Mouse (Mus musculus): ENCODE measurements around the gene Ank3. TPM values are rescaled to one million over a fixed set of nuclear protein-coding genes. Genes with fewer than 3 reads are reported as not detected.

The Ank3 gene
- polyA plus RNA-seq, 1 experiment from 2014 or later: 47.6 TPM

DNA sequence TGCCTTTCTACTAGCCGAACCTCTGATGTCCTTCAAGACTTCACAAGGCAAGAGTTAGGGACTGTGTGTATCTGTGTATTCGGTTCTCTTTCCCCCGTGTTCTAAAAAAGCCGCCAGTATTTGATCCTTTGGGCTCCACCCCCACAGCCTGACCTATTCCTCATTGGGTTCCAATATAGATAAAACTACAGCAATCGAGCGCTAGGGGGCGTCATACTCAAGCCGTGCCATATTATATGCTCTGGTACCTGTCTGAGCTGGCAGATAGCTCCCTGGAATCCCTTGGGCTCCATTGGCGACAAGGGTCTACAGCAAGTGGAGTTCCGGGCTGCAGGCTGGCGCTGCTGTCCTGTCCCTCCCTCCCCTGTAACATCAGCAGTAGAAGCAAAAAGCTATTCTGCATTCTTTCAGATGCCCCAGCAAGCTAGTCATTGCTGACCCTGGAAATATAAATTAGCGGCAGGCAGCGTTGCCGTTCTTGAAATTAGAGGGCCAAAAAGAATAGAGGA, 209.1 kb downstream of the Ank3 start:
- H3K4me3 ChIP-seq (ENCODE audit: low read length): no peak overlapping the region
- H3K27me3 ChIP-seq (ENCODE audit: insufficient read depth, low read length): no peaks in the 10 kb centered on the region
- H3K36me3 ChIP-seq (ENCODE audit: insufficient read depth, low read length): peaks cover 5% of the 10 kb centered on the region; the same call in 1 of the 2 replicates
- 73% methylated on average over 14 of the region's 14 CpGs for WGBS
- ATAC-seq (ENCODE audit: low FRiP score, low TSS enrichment): no peak
- H3K4me1 ChIP-seq (ENCODE audit: insufficient read depth, low read length): peaks cover 16% of the 10 kb centered on the region
- no peak overlapping the region for H3K4me2 ChIP-seq (replicated peaks; ENCODE audit: low read depth, low read length)
- H3K9ac ChIP-seq (replicated peaks; ENCODE audit: low read length): no peak overlapping the region
- no peaks in the 10 kb centered on the region for H3K9me3 ChIP-seq (ENCODE audit: low read length)
- no peak overlapping the region for H3K27ac ChIP-seq (ENCODE audit: low read length)

DNA sequence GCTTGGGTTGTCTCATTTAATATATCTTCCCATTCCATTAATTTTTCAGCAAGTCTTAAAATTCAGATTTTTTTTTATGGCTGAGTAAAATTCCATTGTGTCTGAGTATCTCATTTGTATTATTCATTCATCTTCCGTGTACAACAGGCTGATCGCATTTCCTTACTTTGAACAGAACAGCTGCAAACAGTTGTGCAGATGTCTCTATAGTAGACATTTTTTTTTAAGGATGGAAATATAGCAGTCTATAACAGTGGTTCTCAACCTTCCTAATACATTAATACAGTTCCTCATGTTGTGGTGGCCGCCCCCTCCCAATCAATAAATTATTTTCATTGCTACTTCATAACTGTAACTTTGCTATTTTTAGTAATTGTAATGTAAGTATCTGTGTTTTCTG, 212.7 kb downstream of the Ank3 start:
- H3K27ac ChIP-seq (ENCODE audit: low read length): peak overlapping the region; percentile 82; the same call in 1 of the 2 replicates
- WGBS: 48% methylated on average over 3 of the region's 3 CpGs

DNA sequence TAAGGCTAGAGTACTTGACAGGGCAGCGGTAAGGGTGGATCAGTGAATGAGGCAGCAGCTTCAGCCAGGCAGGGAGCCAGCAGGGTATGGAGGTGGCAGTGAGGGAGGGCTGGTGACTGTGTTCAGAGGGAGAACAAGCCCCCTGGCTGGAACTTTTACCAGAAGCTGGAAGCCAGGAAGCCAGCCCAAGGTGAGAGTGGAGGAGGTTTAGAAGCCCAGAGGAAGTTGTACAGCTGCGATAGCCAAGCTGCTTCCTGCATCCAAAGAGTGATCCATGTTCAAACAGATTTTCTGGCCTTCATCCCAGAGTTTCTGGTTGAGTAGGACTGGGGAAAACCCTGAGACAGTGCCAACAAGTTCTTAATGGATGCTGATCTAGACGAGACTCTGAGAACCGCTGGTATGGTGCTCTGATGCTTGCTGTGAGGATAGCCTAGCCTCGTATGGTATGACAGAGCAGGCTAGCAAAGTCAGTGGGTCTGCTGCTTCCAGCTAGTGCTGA, 213.3 kb downstream of the Ank3 start:
- H3K4me2 ChIP-seq (replicated peaks; ENCODE audit: low read depth, low read length): no peak overlapping the region
- no peaks in the 10 kb centered on the region for H3K9me3 ChIP-seq (ENCODE audit: low read length)
- H3K36me3 ChIP-seq (ENCODE audit: insufficient read depth, low read length): peaks cover 5% of the 10 kb centered on the region; the same call in 1 of the 2 replicates
- H3K27me3 ChIP-seq (ENCODE audit: insufficient read depth, low read length): no peaks in the 10 kb centered on the region
- H3K27ac ChIP-seq (ENCODE audit: low read length): peak overlapping the region; percentile 82
- WGBS: 42% methylated on average over 5 of the region's 5 CpGs
- ATAC-seq (ENCODE audit: low FRiP score, low TSS enrichment): peak; percentile 81
- peaks cover 12% of the 10 kb centered on the region for H3K4me1 ChIP-seq (ENCODE audit: insufficient read depth, low read length)
- H3K9ac ChIP-seq (replicated peaks; ENCODE audit: low read length): no peak overlapping the region
- H3K4me3 ChIP-seq (ENCODE audit: low read length): no peak overlapping the region

More for the DNA sequence above, 212.7 kb downstream of the Ank3 start:
- Histone ChIP-seq H3K4me3 (ENCODE audit: low read length) (no peak overlapping the region), H3K4me1 (ENCODE audit: insufficient read depth, low read length) (peaks cover 12% of the 10 kb centered on the region), H3K9me3 (ENCODE audit: low read length) (no peaks in the 10 kb centered on the region), H3K9ac (replicated peaks; ENCODE audit: low read length) (no peak overlapping the region), H3K36me3 (ENCODE audit: insufficient read depth, low read length) (peaks cover 5% of the 10 kb centered on the region; the same call in 1 of the 2 replicates), H3K27me3 (ENCODE audit: insufficient read depth, low read length) (no peaks in the 10 kb centered on the region), H3K4me2 (replicated peaks; ENCODE audit: low read depth, low read length) (no peak overlapping the region)
- peak; percentile 74; the same call in 1 of the 2 replicates for ATAC-seq (ENCODE audit: low FRiP score, low TSS enrichment)

DNA sequence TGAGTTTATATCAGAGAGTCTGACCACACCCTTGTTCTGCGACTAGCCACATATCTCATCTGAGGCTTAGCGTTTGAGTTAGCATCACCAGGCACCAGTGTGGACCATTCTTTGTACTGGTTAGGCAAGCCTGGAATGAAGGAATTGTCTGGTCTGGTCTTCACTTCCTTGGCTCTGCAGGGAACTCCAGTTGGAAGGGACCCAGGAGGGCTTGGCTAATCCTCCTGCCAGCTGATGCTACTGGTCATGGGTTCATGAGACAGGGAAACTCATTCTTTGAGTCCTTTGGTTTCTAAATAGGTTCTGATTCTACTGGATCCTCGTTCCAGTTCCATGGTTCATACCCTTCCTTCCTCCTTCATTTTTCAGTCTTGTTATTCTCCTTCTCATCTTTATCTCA, 218.4 kb downstream of the Ank3 start:
- H3K4me3 ChIP-seq (ENCODE audit: low read length): no peak overlapping the region
- 80% methylated on average over 3 of the region's 3 CpGs for WGBS
- peaks cover 8% of the 10 kb centered on the region; the same call in 1 of the 2 replicates for H3K4me1 ChIP-seq (ENCODE audit: insufficient read depth, low read length)
- H3K27me3 ChIP-seq (ENCODE audit: insufficient read depth, low read length): no peaks in the 10 kb centered on the region
- no peak for ATAC-seq (ENCODE audit: low FRiP score, low TSS enrichment)
- no peaks in the 10 kb centered on the region for H3K36me3 ChIP-seq (ENCODE audit: insufficient read depth, low read length)
- H3K27ac ChIP-seq (ENCODE audit: low read length): no peak overlapping the region
- H3K9me3 ChIP-seq (ENCODE audit: low read length): no peaks in the 10 kb centered on the region
- H3K4me2 ChIP-seq (replicated peaks; ENCODE audit: low read depth, low read length): no peak overlapping the region
- H3K9ac ChIP-seq (replicated peaks; ENCODE audit: low read length): no peak overlapping the region

- Histone ChIP-seq H3K4me2 (replicated peaks; ENCODE audit: low read depth, low read length) (no peak overlapping the region), H3K27me3 (ENCODE audit: insufficient read depth, low read length) (no peaks in the 10 kb centered on the region), H3K4me3 (ENCODE audit: low read length) (no peak overlapping the region), H3K4me1 (ENCODE audit: insufficient read depth, low read length) (peaks cover 5% of the 10 kb centered on the region; the same call in 1 of the 2 replicates), H3K27ac (ENCODE audit: low read length) (no peak overlapping the region), H3K36me3 (ENCODE audit: insufficient read depth, low read length) (no peaks in the 10 kb centered on the region), H3K9me3 (ENCODE audit: low read length) (no peaks in the 10 kb centered on the region), H3K9ac (replicated peaks; ENCODE audit: low read length) (no peak overlapping the region)
- WGBS: 79% methylated on average over 16 of the region's 16 CpGs
- peak; percentile 69 for ATAC-seq (ENCODE audit: low FRiP score, low TSS enrichment)
Observed at GRCm38 (mm10) chr10:69617537-69618112, 219.1 kb downstream of the Ank3 start.

GRCm38 (mm10) chr10:69620692-69621382, 222.3 kb downstream of the Ank3 start:
- Histone ChIP-seq H3K27me3 (ENCODE audit: insufficient read depth, low read length) (no peaks in the 10 kb centered on the region), H3K9me3 (ENCODE audit: low read length) (no peaks in the 10 kb centered on the region), H3K4me2 (replicated peaks; ENCODE audit: low read depth, low read length) (no peak overlapping the region), H3K4me1 (ENCODE audit: insufficient read depth, low read length) (peaks cover 5% of the 10 kb centered on the region; the same call in 1 of the 2 replicates), H3K36me3 (ENCODE audit: insufficient read depth, low read length) (no peaks in the 10 kb centered on the region), H3K4me3 (ENCODE audit: low read length) (no peak overlapping the region), H3K27ac (ENCODE audit: low read length) (no peak overlapping the region), H3K9ac (replicated peaks; ENCODE audit: low read length) (no peak overlapping the region)
- whole genome bisulfite sequencing: 79% methylated on average over 7 of the region's 7 CpGs
- ATAC-seq (ENCODE audit: low FRiP score, low TSS enrichment): no peak

DNA sequence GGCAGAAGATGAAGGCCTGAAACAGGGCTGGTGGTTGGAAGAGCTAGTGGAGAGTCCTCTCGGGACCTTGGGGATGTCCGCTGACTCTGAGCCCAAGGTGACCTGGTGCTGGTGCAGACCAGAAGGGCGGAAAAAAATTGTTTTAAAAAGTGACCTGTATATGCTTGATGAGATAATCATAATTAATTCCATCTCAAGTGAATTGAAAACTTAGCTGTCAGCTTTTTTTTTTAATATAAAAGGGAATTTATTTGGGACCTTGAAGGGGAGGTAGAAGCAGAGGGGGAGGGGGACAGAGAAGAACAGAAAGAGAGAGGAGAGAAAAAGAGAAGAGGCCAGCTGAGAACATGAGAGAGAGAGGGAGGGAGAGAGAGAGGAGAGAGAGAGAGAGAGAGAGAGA, 229.2 kb downstream of the Ank3 start:
- Histone ChIP-seq H3K9me3 (ENCODE audit: low read length) (no peaks in the 10 kb centered on the region), H3K9ac (replicated peaks; ENCODE audit: low read length) (no peak overlapping the region), H3K27ac (ENCODE audit: low read length) (no peak overlapping the region), H3K36me3 (ENCODE audit: insufficient read depth, low read length) (no peaks in the 10 kb centered on the region), H3K4me3 (ENCODE audit: low read length) (no peak overlapping the region), H3K27me3 (ENCODE audit: insufficient read depth, low read length) (no peaks in the 10 kb centered on the region), H3K4me2 (replicated peaks; ENCODE audit: low read depth, low read length) (no peak overlapping the region), H3K4me1 (ENCODE audit: insufficient read depth, low read length) (0 out of 2 replicates have a peak, but pooled peaks cover 4% of the 10 kb centered on the region)
- ATAC-seq (ENCODE audit: low FRiP score, low TSS enrichment): no peak
- 86% methylated on average over 3 of the region's 3 CpGs for WGBS

DNA sequence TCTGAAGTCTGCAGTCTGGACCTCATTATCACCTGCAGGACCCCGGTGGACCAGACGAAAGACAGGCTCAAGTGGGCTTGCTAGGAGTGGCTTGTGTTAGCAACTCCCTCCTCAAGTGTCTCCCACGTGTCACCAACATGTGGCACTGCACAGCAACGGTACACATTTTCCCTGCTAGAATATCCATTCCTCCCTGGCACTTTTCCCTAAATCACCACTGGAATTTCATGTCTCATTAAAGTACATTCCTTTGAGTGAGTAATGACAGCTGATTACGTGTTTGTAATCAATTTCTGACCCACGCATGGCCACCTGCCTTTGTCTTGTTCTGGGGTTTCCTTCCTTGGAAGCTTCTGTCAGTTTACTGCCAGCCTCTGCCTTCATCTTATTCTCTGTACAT, 230.2 kb downstream of the Ank3 start:
- WGBS: 48% methylated on average over 6 of the region's 6 CpGs
- no peak overlapping the region for H3K4me2 ChIP-seq (replicated peaks; ENCODE audit: low read depth, low read length)
- no peak for ATAC-seq (ENCODE audit: low FRiP score, low TSS enrichment)

GRCm38 (mm10) chr10:69630802-69631388, 232.3 kb downstream of the Ank3 start:
- Histone ChIP-seq H3K9ac (replicated peaks; ENCODE audit: low read length) (no peak overlapping the region), H3K36me3 (ENCODE audit: insufficient read depth, low read length) (no peaks in the 10 kb centered on the region), H3K27ac (ENCODE audit: low read length) (no peak overlapping the region), H3K4me3 (ENCODE audit: low read length) (no peak overlapping the region), H3K4me1 (ENCODE audit: insufficient read depth, low read length) (0 out of 2 replicates have a peak, but pooled peaks cover 4% of the 10 kb centered on the region), H3K27me3 (ENCODE audit: insufficient read depth, low read length) (no peaks in the 10 kb centered on the region), H3K4me2 (replicated peaks; ENCODE audit: low read depth, low read length) (no peak overlapping the region), H3K9me3 (ENCODE audit: low read length) (no peaks in the 10 kb centered on the region)
- WGBS: 41% methylated on average over 7 of the region's 7 CpGs
- ATAC-seq (ENCODE audit: low FRiP score, low TSS enrichment): no peak

More for the DNA sequence above, 230.2 kb downstream of the Ank3 start:
- Histone ChIP-seq H3K9ac (replicated peaks; ENCODE audit: low read length) (no peak overlapping the region), H3K27ac (ENCODE audit: low read length) (no peak overlapping the region), H3K4me3 (ENCODE audit: low read length) (no peak overlapping the region), H3K36me3 (ENCODE audit: insufficient read depth, low read length) (no peaks in the 10 kb centered on the region), H3K4me1 (ENCODE audit: insufficient read depth, low read length) (0 out of 2 replicates have a peak, but pooled peaks cover 4% of the 10 kb centered on the region), H3K27me3 (ENCODE audit: insufficient read depth, low read length) (no peaks in the 10 kb centered on the region), H3K9me3 (ENCODE audit: low read length) (no peaks in the 10 kb centered on the region)
